Mouse (Mus musculus) cerebellum, adult 11 months (tissue): ENCODE data around the gene Cryba4.

Experiments used
- DNase-seq: peaks from one replicate; pipeline ENCODE4 v3.0.0; 2022

The Cryba4 gene

GRCm38 (mm10) chr5:112285548-112286085 lies 33.3 kb upstream of the Cryba4 start:
- DNase-seq = no peak

- DNase-seq = no peak
Measured at GRCm38 (mm10) chr5:112284203-112284582, 31.9 kb upstream of the Cryba4 start.

GRCm38 (mm10) chr5:112283543-112284202 lies 31.4 kb upstream of the Cryba4 start:
- no peak for DNase-seq

GRCm38 (mm10) chr5:112282780-112283482 lies 30.6 kb upstream of the Cryba4 start:
- no peak for DNase-seq

GRCm38 (mm10) chr5:112282123-112282779 lies 29.9 kb upstream of the Cryba4 start:
- DNase-seq = no peak

GRCm38 (mm10) chr5:112281676-112282075 lies 29.4 kb upstream of the Cryba4 start:
- no peak for DNase-seq

GRCm38 (mm10) chr5:112280863-112281660 lies 28.7 kb upstream of the Cryba4 start:
- no peak for DNase-seq

- no peak for DNase-seq
Measured at GRCm38 (mm10) chr5:112280151-112280550, 27.8 kb upstream of the Cryba4 start.

GRCm38 (mm10) chr5:112279181-112280021 lies 27.1 kb upstream of the Cryba4 start:
- no peak for DNase-seq

- no peak for DNase-seq
Measured at GRCm38 (mm10) chr5:112277906-112278470, 25.7 kb upstream of the Cryba4 start.

GRCm38 (mm10) chr5:112276907-112277348 lies 24.6 kb upstream of the Cryba4 start:
- no peak for DNase-seq

- DNase-seq = peak; percentile 100
Measured at GRCm38 (mm10) chr5:112276267-112276873, 24.1 kb upstream of the Cryba4 start, which contains the start of gene Tpst2. Gene Tpst2, plus strand, starts transcription at chr5:112276691.

- DNase-seq = no peak
Measured at GRCm38 (mm10) chr5:112275021-112275804, 22.9 kb upstream of the Cryba4 start.

GRCm38 (mm10) chr5:112273746-112274463 lies 21.6 kb upstream of the Cryba4 start:
- DNase-seq = no peak

GRCm38 (mm10) chr5:112272934-112273333 lies 20.6 kb upstream of the Cryba4 start:
- DNase-seq = no peak

GRCm38 (mm10) chr5:112270764-112271541 lies 18.6 kb upstream of the Cryba4 start:
- DNase-seq = no peak

- no peak for DNase-seq
Measured at GRCm38 (mm10) chr5:112266011-112266777, 13.9 kb upstream of the Cryba4 start.

- no peak for DNase-seq
Measured at GRCm38 (mm10) chr5:112265515-112265914, 13.2 kb upstream of the Cryba4 start.
